Mouse (Mus musculus): Measurements from ENCODE around the gene Gstp3. TPM values are rescaled to one million over a fixed set of nuclear protein-coding genes. Genes with fewer than 3 reads are reported as not detected.
"Not testable (repeated sequence)": the region's sequence is repeated elsewhere in the genome, so short reads cannot be mapped to it uniquely, and the experiment has no call there.

Gene Gstp3
- total RNA-seq, 2 experiments from 2014 or later: 8.8 to 19.8 TPM

DNA sequence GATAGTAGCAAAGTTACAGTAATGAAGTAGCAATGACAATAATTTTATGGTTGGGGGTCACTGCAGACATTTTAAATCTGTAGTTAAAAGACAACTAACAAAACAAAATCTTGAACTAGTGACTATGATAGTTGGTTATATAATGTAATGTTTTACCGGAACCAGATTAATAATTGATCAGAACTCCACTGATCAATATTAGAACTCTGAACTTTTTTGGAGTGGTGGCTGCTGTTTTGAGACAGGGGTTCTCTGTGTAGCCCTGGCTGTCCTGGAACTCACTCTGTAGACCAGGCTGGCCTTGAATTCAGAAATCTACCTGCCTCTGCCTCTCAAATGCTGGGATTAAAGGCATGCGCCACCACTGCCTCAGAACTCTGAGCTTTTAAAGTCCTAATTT is 8.9 kb upstream of the Gstp3 start:
- not testable (repeated sequence) for ATAC-seq (replicated peaks; ENCODE audit: low FRiP score, poor library complexity, severe bottlenecking)

DNA sequence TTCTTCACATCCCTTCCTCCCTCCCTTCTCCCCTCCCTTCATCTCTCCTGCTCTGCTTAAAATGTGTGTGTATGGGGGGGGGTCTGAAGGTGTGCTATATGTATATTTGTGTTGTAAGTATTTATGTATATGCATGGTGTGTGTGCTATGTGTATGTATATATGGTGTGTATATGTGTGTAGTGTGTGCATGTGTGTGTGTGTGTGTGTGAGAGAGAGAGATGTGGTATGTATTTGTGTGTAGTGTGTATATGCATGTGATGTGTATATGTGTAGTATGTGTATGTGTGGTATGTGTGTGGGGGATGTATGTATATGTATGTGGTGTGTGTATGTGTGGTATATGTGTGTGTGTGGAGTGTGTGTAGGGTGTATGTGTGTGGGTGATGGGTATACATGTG is 7.5 kb upstream of the Gstp3 start:
- no peak for ATAC-seq (replicated peaks; ENCODE audit: low FRiP score, poor library complexity, severe bottlenecking)

DNA sequence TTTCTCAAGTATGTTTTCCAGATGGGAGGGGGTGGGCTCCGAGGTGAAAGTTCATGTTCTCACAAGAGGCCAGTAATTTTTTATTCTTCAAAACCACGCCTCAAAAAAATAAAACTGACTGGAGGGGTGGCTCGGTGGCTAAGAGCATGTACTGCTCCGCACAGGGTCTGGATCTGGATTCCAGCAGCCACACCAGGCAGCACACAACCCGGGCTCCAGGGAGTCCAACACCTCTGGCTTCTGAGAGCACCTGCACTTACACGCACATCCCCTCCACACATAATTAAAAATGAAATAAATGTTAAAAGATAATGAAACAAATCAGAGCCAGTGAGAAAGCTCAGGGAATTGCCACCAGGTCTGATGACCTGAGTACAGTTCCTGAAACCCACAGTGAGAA is 6.9 kb upstream of the Gstp3 start:
- no peak for ATAC-seq (replicated peaks; ENCODE audit: low FRiP score, poor library complexity, severe bottlenecking)

DNA sequence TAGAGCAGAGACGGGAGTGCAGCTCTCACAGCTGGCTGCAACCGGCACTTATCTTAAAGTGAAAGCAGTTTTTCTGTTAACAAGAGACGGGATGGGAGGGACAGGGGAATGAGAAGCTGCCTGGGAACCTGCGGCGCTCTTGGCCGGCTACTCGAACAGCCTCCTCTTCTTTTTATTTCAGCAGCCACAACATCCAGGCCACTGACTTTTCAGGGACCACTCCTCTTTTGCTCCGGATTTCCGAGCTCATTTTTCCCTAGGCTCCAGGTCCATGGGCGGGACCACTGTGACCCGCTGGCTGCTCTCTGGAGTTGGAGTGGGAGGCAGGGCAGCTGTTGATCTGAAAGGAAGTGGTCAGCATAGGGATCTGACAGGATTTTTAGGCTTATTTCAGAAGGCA is 5.1 kb upstream of the Gstp3 start:
- not testable (repeated sequence) for ATAC-seq (replicated peaks; ENCODE audit: low FRiP score, poor library complexity, severe bottlenecking)

DNA sequence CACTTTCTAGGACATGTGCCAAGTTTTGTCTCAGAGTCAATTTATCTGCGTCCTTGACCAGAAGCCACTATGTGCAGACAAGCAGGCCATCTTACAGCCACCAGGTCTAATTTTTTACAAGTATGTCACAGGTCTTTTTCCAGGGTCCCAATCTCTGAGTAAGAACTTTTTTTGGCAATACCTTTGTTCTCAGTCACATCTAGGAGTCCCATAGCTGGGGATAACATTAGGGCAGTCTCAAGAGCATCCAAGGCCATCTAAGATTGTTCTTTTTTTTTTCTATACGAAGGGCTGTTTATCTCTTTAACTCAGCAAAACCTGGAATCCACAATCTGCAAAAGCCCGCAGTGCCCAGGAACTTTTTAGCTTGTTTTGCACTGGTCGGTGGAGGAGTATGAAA is 4.0 kb upstream of the Gstp3 start:
- not testable (repeated sequence) for ATAC-seq (replicated peaks; ENCODE audit: low FRiP score, poor library complexity, severe bottlenecking)

DNA sequence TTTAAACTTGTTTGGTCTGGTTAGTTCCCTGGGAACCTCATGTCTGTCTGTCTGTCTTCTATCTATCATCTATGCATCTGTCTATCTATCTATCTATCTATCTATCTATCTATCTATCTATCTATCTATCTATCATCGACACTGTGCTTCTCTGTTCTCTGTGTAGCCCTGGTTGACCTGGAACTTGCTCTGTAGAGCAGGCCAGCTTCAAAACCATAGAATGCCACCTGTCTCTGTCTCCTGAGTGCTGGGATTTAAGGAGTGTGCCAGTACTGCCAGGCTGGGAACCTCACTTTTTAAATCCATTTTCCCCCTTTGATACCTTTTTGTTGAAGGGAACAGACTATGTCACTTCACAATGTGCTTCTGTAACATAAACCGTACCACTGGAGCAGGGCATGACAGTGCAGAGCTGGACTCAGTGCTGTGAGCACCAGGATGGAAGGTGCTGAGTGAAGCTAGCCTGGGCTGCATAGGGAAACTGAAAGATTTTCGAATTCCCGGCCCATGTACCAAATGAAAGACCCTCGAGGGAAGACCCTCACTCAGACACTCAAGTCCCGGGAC is 1.6 kb upstream of the Gstp3 start:
- ATAC-seq (replicated peaks; ENCODE audit: low FRiP score, poor library complexity, severe bottlenecking): no peak

DNA sequence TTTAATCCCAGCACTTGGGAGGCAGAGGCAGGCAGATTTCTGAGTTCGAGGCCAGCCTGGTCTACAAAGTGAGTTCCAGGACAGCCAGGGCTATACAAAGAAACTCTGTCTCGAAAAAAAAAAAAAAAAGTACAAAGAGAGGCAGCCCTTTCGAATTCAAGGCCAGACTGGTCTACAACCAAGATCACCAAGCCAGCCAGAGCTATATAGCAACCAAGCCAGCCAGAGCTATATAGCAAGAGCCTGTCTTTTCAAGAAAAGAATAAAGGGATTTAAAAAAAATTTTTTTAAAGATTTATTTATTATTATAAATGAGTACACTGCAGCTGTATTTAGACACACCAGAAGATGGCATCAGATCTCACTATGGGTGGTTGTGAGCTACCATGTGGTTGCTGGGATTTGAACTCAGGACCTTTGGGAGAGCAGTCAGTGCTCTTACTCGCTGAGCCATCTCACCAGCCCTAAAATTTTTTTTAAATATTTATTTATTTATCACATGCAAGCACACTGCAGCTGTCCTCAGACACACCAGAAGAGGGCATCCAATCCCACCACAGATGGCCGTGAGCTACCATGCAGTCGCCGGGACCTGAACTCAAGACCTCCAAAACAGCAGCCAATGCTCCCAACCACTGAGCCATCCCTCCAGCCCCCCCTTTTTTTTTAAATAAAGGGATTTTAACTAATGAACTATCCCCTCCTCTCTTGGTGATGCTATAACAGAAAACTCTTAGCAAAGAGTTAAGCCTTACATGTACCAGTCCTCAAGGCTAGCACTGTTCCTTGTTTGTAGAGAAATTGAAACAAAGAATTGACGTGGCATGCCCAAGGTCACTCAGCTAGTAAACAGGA is 902 bp upstream of the Gstp3 start:
- not testable (repeated sequence) for ATAC-seq (replicated peaks; ENCODE audit: low FRiP score, poor library complexity, severe bottlenecking)

DNA sequence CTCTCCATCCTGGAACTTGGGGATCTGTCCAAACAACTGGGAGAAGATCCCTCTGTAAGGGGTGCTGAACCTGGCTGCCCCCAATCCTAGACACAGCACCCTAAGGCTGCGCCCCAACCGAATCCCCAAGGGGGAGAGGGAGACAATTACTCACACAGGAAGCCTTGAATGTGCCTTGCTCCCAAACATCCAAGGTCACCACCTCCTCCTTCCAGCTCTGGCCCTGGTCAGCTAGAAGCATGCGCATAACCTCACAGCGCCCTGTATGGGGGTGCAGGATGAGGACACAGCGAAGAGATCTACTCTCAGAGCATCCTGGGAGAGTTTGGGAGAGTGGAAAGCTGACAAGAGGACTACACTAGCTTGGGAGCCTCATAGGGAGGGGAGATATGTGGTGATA is 788 bp downstream of the Gstp3 start:
- ATAC-seq (replicated peaks; ENCODE audit: low FRiP score, poor library complexity, severe bottlenecking): 0 out of 2 replicates have a peak, but pooled peaks have one; percentile 5

DNA sequence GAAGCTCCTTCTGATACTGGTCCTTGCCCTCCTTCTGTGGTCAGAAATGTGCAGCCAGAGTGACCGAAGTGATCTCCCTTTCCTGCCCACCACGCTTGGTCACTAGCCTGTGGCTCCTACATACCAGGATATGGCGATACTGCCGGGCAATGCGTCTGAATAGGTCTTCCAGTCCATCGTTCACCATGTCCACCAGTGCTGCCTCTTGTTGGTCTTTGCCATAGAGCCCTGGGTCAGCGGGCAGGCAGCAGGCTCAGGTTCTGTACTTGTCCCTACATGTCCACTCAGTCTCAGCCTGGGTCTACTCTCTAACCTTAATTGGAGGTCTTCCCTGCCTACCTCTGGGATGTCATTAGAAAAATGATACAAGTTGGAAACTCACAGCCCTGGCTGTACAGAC is 1.4 kb downstream of the Gstp3 start:
- ATAC-seq (replicated peaks; ENCODE audit: low FRiP score, poor library complexity, severe bottlenecking): no peak

DNA sequence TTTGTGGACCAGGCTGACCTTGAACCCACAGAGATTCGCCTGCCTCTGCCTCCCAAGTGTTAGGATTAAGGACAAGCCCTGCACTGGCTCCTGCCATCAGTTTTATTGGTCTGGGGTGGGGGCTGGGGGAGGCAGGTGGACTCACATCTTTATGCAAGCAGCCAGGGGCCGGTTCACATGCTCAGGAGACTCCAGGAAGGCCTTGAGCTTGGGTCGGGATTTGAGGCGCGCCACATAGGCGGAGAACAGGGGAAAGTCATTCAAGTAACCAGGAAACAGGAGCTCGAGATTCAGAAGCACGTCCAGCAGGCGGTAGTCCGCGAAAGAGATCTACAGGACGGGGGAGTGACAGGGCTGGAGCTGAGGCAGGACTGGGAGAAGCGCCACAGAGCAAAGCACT is 2.0 kb downstream of the Gstp3 start:
- ATAC-seq (replicated peaks; ENCODE audit: low FRiP score, poor library complexity, severe bottlenecking): no peak

DNA sequence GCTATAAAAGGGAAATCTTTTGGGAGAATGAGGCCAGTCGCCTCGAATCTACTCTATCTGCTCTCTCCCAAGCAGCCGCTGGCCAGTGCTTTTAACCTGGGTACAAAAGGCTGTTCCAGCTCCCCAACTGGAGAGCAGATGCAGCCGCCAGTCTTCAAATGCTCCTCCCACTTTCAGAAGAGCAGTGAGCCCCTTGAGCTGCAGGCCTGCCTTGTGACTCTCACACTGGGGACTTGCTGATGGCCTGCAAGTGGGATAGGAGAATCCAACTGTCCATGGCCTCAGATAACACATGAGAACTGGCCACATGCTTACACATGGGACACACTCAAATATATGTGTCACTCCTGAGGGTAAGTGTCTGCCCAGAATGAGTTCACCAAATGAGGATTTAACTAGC is 2.6 kb downstream of the Gstp3 start:
- no peak for ATAC-seq (replicated peaks; ENCODE audit: low FRiP score, poor library complexity, severe bottlenecking)

DNA sequence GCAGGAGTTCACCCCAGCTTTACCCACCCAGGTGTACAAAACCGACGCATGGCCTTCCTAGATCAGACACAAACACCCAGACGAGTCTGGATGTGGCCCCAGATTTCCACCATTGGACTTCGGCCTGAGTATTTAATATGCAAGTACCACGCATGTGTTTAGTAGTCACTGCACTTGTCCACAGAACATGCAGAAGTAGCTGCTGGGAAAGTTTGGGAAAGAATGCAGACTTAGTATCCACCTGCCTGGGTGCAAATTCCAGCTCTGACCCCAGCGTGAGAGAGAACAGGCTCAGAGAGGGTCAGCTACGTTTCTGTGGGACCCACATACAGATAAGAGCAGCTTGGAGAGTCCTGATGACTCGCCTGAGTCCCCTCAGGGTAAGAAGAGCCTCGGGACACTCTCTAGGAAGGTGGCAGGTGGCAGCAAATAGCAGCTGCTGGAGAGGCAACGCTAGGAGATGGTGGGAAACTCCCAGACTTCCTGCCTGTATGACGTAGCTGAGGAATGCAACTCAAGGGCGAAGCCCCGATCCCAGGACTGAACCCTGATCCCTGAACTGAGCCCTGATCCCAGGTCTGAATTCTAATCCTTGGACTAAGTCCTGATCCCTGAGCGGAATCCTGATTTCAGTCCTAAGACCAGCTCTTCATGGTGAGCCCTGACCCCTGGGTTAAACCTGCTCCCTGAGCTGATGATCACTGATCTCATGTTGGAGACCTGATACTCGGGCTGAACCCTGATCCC is 3.2 kb downstream of the Gstp3 start:
- ATAC-seq (replicated peaks; ENCODE audit: low FRiP score, poor library complexity, severe bottlenecking): no peak

DNA sequence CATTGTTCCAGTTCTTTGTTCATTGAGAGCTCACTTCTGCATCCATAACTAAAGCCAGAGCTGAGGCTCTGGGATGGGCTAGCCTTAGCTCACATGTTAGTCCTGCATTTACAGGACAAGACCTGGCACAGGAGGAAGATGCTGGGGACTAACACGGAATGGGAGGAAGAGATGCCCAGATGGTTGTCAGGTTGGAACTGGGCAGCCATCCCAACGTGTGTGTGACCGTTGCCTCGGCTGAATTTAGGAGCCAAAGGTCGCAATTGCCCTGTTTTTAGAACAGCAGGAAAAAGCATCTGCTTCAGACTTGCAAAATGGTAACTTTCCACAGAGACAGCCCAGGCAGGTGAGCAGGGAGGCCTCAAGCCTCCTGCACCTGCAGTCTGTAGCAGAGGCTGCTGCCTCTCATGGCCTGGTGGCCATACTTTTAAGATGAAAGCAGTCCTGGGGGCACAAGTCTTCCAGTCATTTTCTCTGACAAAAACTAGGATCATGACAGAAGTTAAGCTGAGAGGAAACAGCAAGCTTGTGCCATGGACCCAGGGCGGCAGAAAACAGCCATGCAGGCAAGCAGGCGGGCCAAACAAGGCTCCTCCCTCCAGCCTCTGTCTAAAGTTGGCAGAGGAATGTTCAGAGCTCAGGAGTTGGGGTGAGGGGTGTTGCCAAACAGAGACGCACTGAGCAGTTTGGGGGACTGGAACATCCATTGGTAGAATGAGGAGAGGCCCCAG is 4.0 kb downstream of the Gstp3 start:
- ATAC-seq (replicated peaks; ENCODE audit: low FRiP score, poor library complexity, severe bottlenecking): no peak

DNA sequence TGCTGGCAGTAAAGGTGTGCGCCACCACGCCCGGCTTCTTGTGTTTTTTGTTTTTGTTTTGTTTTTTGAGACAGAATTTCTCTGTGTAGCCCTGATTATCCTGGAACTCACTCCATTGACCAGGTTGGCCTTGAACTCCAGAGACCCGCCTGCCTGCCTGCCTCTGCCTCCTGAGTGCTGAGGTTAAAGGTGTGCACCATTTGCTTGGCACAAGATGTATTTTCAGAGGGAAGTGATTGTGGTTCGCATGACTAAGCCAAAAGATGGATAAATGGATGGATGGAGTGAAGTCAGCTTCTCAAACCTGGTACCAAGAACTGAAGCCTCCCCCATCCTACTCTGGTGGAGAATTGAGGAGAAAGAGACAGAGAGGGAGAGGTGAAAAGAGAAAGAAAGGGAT is 4.8 kb downstream of the Gstp3 start:
- ATAC-seq (replicated peaks; ENCODE audit: low FRiP score, poor library complexity, severe bottlenecking): no peak

DNA sequence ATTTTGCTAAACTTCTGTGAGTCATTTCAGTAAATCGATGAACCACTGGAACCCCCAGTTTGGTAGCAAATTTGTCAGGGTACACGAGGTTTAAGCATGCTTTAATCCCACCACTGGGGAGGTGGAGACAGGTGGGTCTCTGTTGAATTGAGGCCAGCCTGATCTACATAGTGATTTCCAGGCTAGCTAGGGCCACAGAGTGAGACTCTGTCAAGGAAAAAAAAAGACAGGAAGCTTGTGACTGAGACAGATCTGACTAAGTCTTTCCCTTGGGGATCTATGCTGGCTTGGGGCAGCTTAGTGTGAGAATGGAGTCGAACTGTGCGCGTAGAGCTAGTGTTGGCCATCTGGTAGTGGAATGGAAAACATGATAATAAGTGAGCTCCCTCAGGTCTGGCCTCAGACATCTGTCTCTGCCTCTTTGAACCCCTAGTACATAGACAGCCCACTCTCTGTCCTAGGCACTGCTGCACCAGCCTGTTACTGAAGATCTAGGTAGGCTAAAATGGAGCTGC is 6.8 kb downstream of the Gstp3 start:
- ATAC-seq (replicated peaks; ENCODE audit: low FRiP score, poor library complexity, severe bottlenecking): no peak

DNA sequence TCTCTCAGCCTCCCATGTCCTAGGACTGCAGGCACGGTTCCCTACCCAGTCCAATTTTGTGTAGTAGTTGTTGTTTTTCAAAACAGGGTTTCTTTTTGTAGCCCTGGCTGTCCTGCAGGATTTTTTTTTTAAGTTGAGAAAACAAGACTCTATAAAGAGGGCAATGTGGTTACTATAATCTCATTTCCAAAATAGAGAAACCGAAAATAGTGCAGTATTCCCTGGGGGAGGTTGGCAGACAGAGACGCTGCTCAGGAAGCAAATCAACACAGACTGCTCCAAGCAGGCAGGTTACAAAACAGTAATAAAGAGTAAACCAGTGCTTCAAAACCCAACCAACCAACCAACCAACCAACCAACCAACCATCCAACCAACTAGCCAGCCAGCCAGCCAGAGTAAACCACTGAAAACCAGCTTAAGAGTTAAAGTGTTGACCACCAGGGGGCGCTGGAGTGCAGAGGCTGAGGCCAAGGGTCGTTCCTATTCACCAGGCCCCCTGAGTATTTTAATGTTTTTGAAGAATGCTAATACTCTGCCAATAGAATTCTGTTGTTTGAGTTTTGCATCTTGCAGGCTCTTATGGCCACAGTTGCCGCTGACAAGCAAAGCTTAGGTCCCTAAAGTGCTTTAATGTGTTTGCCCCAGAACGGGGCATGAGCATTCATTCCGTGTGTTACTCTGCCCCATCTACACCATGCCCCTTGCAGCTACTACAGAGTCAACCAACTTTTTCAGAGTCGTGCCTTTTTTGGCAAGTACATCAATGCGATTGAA is 7.4 kb downstream of the Gstp3 start:
- no peak for ATAC-seq (replicated peaks; ENCODE audit: low FRiP score, poor library complexity, severe bottlenecking)

DNA sequence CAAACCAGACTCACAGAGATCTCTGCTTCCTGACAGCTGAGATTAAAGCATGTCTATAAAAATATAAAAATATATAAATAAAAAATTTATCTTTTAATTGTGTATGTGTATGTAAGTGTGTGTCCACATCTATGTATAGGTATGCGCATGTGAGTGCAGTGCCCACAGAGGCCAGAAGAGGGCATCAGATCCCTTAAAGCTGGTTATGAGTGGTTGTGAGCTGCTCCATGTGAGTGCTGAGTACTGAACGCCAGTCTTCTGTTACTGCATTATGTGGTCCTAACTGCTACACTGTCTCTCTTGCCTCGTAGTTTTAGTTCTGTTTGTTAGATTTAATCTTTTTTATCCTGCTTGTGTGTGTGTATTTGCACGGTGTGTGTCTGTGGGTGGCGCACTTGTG is 8.4 kb downstream of the Gstp3 start:
- ATAC-seq (replicated peaks; ENCODE audit: low FRiP score, poor library complexity, severe bottlenecking): no peak

DNA sequence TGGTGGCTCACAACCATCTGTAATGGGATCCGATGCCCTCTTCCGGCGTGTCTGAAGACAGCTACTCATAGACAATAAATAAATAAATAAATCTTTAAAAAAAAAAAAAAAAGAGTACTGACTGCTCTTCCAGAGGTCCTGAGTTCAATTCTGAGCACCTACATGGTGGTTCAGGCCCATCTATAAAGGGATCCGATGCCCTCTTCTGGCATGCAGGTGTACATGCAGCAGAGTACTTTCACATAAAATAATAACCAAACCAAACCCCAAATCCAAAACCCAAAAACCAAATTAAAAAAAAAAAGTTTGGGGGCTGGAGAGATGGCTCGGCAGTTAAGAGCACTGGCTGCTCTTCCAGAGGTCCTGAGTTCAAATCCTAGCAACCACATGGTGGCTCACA is 10.3 kb downstream of the Gstp3 start:
- ATAC-seq (replicated peaks; ENCODE audit: low FRiP score, poor library complexity, severe bottlenecking): not testable (repeated sequence)

DNA sequence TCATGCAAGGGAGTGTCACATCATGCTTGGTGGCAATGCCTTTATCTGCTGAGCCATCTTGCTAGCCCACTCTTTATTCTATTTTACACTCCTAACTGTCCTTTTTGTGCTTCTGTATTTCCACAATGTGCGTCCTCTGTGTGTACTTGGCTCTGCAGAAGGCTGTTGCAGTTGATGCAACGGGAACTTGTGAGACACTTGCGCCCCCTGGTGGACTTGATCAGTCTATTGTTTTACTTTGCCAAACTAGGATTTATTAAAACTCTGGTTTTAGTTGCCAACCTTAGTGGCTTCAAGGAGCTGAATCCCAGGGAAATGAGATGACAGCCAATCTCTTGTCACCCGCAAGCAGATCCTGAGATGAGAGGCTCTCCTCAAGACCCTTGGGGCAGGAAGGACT is 11.5 kb downstream of the Gstp3 start:
- peak; percentile 33; the same call in 1 of the 2 replicates for ATAC-seq (replicated peaks; ENCODE audit: low FRiP score, poor library complexity, severe bottlenecking)
